Mouse (Mus musculus): ENCODE results near the gene Mycbpap.
A peak's percentile ranks its signal among the peaks of the same experiment; 100 is the strongest.

DNA sequence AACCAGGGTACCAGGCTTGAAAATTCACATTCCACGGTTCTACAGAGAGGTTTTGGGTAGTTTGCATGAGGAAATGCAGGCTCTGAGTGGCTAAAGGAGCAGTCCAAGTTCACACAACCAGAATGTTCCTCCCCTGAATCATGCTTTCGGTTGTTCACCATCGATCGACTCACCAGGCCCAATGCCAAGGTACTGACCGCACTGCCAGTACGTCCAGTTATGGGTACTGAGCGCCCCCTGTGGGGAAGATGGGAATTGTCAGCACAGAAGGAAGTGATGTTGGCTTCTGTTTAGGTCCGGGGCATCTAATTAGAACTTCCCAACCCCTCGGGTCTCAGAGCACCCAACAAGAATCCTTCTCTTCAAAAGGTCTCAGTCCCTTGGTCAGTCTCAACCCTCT lies 22.4 kb upstream of the Mycbpap start:
- TF ChIP-seq CHD1 (IDR thresholded peaks at IDR 0.05; ENCODE audit: low read depth, low read length) (no peak), POLR2A (IDR thresholded peaks at IDR 0.05; ENCODE audit: low read depth, low read length) (no peak), CTCF (conservative IDR thresholded peaks at IDR 0.05 in 1 of 2, IDR thresholded peaks at IDR 0.05 in 1 of 2; ENCODE audit: low read depth in 2 of 2, low read length in 2 of 2) (peak; percentile 81 to 92)

Measured in CH12.LX (cell line).